Mouse (Mus musculus): ENCODE data around the gene Ybx2.

DNA sequence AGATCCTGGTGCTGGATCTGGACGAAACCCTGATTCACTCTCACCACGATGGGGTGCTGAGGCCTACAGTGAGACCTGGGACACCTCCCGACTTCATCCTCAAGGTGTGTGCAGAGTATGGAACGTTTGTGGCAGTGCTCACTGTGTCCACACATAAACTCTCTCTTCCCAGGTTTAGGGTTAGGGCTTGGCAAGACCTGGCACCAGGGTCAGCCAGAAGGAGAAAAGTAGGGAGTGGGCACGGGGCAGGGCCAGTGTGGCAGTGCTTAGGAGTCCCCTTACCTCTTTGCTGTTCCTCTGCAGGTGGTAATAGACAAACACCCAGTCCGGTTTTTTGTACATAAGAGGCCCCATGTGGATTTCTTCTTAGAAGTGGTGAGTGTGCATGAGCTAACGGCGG lies 48.8 kb downstream of the Ybx2 start:
- TF ChIP-seq POLR2A (IDR thresholded peaks at IDR 0.05; ENCODE audit: low read depth, low read length) (no peak), CTCF (IDR thresholded peaks at IDR 0.05; ENCODE audit: borderline replicate concordance, insufficient read depth, low read length) (no peak)
